Mouse (Mus musculus): ENCODE data around the gene Acta1.

Gene Acta1

DNA sequence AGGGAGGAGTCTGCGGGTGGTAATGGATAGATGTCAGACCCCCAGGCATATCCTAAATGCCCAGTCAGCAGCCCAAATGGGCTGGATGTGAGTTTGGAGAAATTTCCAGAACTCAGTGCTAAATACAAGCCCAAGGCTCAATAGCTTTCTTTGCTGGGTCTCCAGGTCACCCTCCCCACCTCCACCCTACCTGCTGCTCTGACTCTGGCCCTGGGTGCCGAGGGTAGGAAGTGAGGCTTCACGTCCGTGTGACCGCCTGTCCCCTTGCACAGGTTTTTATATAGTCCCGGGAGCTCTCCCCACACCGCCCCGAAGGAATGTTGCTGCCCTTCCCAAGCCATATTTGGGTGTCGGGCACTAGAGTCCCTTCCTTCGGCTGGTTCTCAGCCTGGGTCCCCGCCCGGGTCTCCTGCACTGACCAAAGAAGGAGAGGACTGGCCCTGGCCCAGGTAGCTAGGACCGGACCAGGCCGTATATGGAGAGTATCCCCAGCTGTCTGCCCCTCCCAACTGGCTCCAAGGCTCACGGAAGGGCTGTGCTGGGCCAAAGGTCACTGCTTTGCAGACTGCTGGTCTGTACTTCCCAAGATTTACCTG, at the start of gene Acta1:
Gene Acta1 (minus strand): TSS at position 250 of the 596 bp plus-strand sequence.
- no peak for DNase-seq (ENCODE audit: low spot score in 2 of 2)

GRCm38 (mm10) chr8:123929026-123929425, 34.5 kb upstream of the Acta1 start:
- no peak for DNase-seq (ENCODE audit: low spot score in 2 of 2)

- DNase-seq (ENCODE audit: low spot score in 2 of 2): no peak
Observed at GRCm38 (mm10) chr8:123925671-123926070, 31.1 kb upstream of the Acta1 start.

- peak; percentile 51 to 76 for DNase-seq (ENCODE audit: low spot score in 2 of 2)
Observed at GRCm38 (mm10) chr8:123924719-123925118, 30.2 kb upstream of the Acta1 start.

DNA sequence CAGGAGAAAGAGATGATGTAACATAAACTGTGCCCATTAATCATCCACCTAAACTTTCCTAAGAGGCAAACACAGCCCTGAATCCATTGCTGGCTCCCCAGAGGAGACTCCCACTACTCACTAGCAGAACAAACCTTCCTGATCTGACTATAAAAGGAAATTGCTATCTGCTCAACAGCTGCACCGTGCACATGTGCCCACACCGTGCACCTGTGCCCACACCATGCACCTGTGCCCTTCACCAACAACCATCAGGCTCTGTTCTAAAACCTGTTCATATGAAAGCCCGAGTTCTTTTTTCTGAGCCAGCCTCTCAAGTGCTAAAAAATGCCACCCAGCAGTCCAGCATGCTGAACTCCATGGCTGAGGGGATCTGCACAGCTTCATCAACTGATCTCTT, 20.1 kb upstream of the Acta1 start:
- DNase-seq (ENCODE audit: low spot score in 2 of 2): no peak

- DNase-seq (ENCODE audit: low spot score in 2 of 2): no peak
Observed at GRCm38 (mm10) chr8:123912265-123912664, 17.7 kb upstream of the Acta1 start.

- DNase-seq (ENCODE audit: low spot score in 2 of 2): no peak
Observed at GRCm38 (mm10) chr8:123907604-123908003, 13.1 kb upstream of the Acta1 start.

- DNase-seq (ENCODE audit: low spot score in 2 of 2): no peak
Observed at GRCm38 (mm10) chr8:123902653-123903052, 8.1 kb upstream of the Acta1 start.

DNA sequence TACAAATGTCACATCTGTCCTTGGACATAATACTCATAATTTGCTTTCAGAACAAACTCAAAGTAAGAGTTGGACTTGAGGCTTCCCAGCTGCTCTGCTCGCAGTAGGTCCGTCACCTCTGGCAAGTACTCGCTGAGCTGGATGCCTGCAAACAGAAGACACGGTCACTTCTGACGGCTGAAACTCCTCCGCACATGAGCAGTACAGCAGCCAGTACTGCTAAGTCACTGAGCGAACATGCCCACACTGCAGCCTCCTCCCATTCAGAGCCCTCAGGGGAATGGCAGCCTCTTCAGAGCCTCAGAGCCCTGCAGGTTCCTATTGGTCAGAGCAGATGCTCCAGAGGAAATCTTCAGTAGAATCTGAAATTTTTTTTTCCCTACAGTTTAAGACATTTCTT, 4.8 kb upstream of the Acta1 start:
- no peak for DNase-seq (ENCODE audit: low spot score in 2 of 2)

- no peak for DNase-seq (ENCODE audit: low spot score in 2 of 2)
Observed at GRCm38 (mm10) chr8:123898576-123898975, 4.0 kb upstream of the Acta1 start.

DNA sequence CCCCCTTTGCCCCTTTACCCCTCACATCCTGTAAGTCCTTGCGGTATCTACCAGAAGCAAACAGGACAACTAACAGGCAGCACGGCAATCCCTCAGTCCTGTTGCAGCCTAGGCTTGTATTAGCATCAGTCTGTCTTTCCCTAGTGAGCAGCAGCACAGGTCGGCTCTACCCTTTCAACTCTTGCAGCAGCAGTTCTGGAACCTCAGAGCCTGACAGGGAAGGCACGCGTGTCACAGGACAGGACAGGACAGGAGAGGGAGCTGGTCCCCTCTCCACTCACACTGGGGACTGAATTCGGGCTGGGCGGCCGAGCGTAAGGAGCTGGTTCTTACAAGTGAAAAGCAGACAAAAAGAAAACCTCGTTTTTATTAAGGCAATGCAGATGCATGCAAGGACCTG, 2.2 kb upstream of the Acta1 start:
- no peak for DNase-seq (ENCODE audit: low spot score in 2 of 2)

- no peak for DNase-seq (ENCODE audit: low spot score in 2 of 2)
Observed at GRCm38 (mm10) chr8:123896366-123896761, 1.8 kb upstream of the Acta1 start.

DNA sequence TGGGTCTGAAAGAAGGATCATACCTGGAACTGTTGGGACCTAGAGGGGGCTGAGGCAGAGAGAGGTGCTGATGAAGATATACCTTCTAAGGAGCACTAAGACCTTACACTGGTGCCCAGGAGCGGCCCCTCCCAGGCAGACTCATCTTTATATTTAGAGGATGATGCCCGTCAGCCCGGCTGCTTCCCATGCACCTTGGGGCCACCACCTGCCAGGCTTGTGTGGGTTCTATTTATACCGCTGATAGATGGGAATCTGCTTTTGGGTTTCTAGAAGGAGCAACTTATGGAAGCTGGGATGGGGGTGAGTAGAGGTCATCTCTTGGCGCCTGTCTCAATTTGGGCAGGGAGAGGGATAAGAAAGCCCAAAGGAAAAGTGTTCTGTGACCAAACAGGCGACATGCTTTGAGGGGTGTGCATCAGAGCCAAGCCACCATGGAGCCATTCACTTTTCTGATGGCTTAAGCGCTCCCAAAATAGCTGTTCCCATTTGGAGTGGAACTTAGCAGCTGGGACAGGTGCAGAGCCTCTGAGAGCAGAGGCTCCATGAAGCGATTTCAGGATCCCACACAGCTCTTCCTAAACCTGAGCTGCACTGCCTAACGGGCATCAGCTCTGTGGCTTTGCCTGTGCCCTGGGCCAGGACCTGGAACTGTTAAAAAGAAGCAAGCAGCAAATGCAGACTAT, 1.3 kb upstream of the Acta1 start:
- DNase-seq (ENCODE audit: low spot score in 2 of 2): no peak

- no peak for DNase-seq (ENCODE audit: low spot score in 2 of 2)
Observed at GRCm38 (mm10) chr8:123895230-123895629, 679 bp upstream of the Acta1 start.

GRCm38 (mm10) chr8:123893413-123893812, 1.1 kb downstream of the Acta1 start:
- no peak for DNase-seq (ENCODE audit: low spot score in 2 of 2)

GRCm38 (mm10) chr8:123892586-123893155, 1.9 kb downstream of the Acta1 start:
- DNase-seq (ENCODE audit: low spot score in 2 of 2): no peak

DNA sequence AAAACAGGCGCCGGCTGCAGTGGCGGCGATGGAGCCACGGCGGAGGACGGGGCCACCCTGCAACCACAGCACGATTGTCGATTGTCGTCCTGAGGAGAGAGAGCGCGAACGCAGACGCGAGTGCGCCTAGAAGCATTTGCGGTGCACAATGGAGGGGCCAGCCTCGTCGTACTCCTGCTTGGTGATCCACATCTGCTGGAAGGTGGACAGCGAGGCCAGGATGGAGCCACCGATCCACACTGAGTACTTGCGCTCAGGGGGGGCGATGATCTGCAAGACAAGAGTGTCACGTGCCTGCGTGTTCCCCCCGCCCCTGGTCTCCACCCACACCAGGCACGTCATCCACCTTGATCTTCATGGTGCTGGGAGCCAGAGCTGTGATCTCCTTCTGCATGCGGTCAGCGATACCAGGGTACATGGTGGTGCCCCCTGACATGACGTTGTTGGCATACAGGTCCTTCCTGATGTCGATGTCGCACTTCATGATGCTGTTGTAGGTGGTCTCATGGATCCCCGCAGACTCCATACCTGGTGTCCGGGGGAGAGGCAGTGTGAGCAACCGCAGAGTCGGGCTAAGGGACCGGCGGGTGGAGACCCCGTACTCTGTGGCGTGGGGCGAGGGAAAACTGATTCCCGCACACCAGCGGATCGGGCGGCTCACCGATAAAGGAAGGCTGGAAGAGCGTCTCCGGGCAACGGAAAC, 2.5 kb downstream of the Acta1 start:
- DNase-seq (ENCODE audit: low spot score in 2 of 2): no peak

DNA sequence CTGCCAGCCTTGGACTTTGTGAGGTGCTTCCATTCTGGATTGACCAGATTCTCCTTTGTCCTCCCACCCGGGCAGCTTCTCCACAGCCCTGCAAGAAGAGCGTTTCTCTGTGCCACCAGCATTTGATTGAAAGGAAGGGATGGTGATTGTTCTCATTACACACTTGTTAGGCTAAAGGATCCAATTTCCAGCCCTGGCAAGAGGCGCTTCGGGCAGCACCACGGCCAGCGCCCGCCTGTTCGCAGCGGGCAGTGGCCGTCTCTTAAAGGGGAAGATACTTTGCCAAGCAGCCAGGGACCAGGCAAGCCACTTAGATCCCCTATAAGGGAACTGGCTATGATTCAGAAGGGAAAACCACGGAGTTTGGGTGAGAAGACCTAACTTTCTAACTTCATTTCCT, 3.3 kb downstream of the Acta1 start:
- DNase-seq (ENCODE audit: low spot score in 2 of 2): no peak

GRCm38 (mm10) chr8:123889797-123890196, 4.8 kb downstream of the Acta1 start:
- no peak for DNase-seq (ENCODE audit: low spot score in 2 of 2)

DNA sequence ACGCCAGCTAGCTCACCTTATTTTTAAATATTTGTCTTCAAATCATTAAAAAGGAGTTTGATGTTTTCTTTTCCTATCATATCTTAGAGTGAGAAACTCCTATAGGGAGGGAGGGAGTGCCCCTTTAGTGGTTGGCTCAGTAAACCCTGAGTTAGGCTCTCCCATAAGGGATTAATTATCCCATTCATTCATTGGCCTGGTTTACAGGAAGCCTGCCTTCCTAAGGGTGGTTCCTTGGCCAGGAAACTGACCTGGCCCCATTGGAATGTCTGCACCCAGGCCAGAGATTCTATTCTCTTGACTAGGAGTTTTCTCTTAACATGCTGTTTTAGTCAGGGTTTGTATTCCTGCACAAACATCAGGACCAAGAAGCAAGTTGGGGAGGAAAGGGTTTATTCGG, 6.6 kb downstream of the Acta1 start:
- no peak for DNase-seq (ENCODE audit: low spot score in 2 of 2)

DNA sequence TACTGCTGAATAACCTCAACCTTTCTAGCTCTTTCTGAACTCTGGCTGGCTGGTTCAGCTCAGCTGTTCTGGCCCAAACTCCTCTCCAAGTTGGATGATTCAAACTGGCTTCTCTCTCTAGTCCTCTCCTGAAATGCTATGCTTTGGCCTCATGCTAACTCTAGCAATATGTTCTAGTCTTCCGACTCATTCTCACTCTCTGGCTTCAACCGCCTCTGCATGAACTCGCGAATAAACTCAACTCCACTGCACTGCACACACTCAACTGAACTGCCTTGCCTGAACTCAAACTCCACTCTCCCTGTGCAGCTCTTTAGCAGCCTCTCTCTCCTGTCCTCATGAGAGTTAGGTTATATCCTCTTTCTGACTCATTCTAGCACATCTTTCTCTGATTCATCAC, 7.4 kb downstream of the Acta1 start:
- DNase-seq (ENCODE audit: low spot score in 2 of 2): no peak

DNA sequence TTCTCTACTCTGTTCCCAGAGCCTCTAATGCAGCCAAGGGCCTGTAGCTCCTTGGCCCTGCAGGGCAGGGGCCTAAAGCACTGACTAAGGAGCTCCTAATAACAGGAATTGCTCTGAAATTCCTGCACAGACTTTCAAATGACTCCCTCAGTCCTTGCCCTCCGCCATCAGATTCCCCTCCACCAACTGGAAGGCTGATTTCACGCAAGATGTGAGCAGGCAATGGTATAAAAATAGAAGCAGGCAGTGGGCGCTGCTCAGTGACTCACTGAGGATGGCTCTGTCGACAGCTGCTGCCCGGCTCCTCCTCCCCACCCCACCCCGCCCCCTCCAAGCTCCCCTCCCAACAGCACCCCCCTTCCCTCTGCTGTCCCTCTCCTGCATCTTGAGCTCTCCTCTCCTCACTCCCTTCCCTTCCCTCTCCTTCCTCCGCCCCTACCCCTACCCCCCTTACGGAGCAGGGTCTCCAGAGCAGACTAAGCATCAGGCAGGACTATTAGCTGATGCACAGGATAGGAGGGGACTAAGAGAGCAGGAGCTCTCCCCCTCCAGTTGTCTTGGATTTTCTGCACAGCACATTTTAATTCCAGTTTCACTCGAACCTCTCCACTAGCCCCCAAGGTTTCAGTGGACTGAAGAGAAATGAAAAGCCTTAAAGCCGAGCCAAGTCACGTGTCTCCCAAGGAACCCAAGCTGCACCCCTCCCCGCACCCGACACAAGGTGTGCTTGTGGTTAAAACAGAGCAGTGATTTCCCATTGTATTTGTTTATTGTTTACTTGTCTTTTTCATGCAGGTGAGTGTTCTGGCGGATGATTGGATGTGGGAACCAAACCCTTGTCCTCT, 9.6 kb downstream of the Acta1 start:
- no peak for DNase-seq (ENCODE audit: low spot score in 2 of 2)

Data from spleen, postnatal 14 days (tissue).